Mouse (Mus musculus) right cerebral cortex, postnatal 25 days (tissue): Measurements from ENCODE around the gene Ugt1a6a.
"Not testable (repeated sequence)": the region's sequence is repeated elsewhere in the genome, so short reads cannot be mapped to it uniquely, and the experiment has no call there.

Experiments
- DNase-seq: peaks from one replicate; pipeline ENCODE4 v3.0.0; 2022

Gene Ugt1a6a

DNA sequence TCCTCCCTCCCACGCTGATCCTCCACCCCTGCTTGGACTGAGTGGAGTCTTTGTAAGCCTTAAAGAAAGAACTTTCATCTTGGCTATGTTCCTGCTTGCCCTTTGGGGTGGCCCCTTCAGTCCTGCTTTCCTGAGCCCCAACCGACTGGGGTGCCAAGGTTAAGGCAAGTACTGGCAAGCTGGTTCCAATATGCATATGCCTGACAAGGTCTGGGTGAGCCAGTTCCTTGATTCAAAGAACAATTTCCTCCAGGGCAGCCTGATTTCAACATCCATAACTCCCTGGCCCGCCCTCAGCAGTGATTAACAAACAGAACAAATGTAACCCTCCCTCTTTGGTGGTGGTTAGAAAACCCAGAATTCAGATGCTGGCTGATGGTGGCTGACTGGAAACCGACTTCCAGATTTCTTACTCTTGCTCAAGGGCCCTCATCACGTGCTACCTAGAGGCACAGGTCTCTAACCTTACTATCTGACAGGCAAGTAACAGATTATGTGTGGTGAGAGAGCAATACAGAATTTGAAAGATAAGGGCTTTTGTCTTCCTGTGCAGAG, at the start of gene Ugt1a6a:
Gene Ugt1a6a, plus strand, starts transcription at position 353 of the 555 bp plus-strand sequence.
- not testable (repeated sequence) for DNase-seq

- no peak for DNase-seq
These were observed 48.5 kb upstream of the Ugt1a6a start for GRCm38 (mm10) chr1:88086125-88086524.

DNA sequence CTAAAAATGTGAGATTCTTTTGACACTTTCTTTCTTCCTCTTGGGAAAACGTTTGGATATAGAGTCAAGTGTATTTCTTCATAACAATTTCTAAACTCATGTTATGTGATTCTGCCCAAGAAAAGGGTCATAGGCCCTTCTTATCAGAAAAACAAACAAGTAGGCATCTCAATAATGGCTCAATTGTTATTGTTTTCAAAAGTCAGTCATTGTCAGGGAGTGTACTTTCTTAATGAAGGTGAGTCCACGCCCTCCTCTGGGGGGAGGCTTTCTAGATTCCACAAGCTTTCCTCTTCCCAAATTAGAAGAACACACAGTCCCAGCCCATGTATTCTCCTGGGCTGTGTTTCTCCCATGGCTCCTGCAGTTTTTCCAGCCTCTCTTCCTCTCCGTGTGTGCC, 47.1 kb upstream of the Ugt1a6a start, which contains the start of gene Ugt1a8:
Gene Ugt1a8, plus strand, starts transcription at position 301 of the 400 bp plus-strand sequence.
- DNase-seq = no peak

DNA sequence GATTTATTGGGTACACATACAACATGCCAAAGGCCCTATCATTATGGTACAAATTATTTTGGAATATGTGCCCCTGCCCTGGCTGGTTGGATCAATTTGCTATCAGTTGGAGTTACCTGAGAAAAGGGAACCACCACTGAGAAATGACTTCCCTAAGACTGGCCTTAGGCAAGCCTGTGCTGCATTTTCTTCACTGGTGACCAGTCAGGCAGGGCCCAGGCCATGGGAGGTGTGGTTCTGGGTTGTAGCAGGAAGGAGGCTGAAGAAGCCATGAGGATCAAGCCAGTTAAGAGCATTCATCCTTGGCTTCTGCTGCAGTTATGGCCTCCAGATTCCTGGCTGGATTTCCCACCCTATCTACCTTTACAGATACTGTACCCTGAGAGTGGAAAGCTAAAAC, 42.3 kb upstream of the Ugt1a6a start:
- DNase-seq = no peak

GRCm38 (mm10) chr1:88094270-88094676, 40.3 kb upstream of the Ugt1a6a start:
- DNase-seq = not testable (repeated sequence)

- no peak for DNase-seq
These were observed 39.6 kb upstream of the Ugt1a6a start, which contains the start of gene Ugt1a7c for GRCm38 (mm10) chr1:88094941-88095492. Gene Ugt1a7c, plus strand, starts transcription at chr1:88095062.

GRCm38 (mm10) chr1:88098546-88098945, 36.1 kb upstream of the Ugt1a6a start:
- not testable (repeated sequence) for DNase-seq

DNA sequence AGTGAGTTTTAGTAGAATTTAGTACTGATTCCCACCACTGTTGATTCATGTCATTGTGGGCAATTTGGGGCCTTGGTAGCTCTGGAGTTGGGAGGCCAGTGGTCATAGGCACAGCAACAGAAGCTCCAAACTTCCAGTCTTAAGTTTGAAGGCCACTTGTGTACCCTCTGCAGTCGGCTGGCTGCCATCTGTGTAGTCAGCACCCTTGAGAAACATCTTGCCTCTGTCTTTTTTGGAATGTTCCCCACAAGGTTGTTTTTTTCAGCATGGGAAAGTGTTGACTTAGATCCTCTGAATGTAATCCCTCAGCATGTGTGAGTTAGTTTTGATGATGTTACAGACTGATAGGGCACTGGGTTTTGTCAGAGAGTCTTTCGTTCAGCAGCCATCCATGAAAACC, 34.9 kb upstream of the Ugt1a6a start:
- not testable (repeated sequence) for DNase-seq

GRCm38 (mm10) chr1:88103019-88103418, 31.6 kb upstream of the Ugt1a6a start, which contains the start of gene Ugt1a6b:
Gene Ugt1a6b, plus strand, starts transcription at chr1:88103252.
- DNase-seq = not testable (repeated sequence)

DNA sequence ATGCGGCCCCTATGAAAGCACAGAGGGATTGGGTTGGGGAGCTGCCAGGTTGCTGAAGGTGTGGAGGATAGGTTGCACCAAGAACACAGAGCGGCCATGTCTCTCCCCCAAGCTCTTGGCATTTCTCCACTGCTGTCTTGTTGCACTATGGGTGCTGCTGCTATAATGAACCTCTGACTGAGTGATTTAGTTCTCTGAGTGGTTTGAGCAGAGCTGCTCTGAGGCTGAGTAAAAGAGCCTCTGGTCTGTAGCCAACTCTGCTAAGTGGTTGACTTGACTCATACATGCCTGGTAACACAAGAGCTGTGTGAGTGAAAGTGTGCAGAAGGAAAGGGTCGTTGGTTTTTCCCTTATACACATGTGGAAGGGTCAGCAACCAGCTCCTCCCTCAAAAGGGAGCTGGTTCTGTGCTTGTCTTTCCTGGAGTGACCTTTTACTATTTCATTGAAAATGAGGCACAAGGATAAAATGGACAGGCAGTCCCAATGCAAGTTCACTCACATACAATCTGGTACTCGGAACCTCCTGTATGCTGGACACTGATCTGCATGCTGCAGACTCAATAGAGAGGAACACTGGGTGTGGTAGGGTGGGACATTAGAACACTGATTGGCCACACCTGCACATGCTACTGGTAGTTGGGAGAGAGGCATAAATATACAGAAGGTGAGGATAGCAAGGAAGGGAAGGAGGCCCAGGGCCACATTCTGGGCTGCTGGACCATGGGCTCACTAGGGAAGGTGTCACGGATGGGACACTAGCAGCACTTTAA, 30.7 kb upstream of the Ugt1a6a start:
- not testable (repeated sequence) for DNase-seq

- DNase-seq = no peak
These were observed 29.8 kb upstream of the Ugt1a6a start for GRCm38 (mm10) chr1:88104667-88105430.

DNA sequence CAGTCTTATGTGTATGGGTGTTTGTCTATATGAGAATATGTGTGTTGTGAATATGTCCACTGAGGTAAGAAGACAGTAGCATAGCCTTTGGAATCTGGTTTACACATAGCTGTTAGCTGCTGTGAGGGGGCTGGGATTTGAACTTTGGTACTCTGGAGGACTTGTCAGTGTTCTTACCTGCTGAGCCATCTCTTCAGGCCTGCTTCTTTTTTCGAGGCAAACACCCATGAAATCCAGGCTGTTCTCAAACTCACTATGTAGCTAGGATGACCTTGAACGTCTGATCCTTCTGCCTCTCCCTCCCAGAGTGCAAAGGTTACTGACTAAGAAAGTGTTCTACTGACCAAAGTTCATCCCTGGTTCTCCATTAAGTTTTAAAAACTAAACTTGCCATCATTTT, 29.0 kb upstream of the Ugt1a6a start:
- no peak for DNase-seq

GRCm38 (mm10) chr1:88109027-88109557, 25.5 kb upstream of the Ugt1a6a start:
- DNase-seq = not testable (repeated sequence)

DNA sequence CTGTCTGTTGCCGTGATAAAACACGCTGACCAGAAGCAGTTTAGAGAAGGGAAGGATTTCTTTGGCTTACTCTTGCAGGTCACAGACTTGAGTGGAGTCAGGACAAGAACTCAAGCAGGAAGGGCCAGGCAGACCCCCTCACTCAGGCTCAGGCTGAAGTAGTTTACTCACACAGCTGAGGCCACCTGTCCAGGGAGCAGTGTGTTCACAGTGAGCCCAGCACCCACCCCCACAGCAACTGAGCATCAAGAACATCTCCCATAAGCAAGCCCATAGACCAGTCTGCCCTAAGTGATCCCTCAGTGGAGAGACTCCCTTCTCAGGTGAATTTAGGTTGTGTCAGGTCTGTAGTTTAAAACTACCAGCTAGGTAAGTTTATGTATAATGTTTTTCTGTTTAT, 25.0 kb upstream of the Ugt1a6a start:
- DNase-seq = not testable (repeated sequence)

DNA sequence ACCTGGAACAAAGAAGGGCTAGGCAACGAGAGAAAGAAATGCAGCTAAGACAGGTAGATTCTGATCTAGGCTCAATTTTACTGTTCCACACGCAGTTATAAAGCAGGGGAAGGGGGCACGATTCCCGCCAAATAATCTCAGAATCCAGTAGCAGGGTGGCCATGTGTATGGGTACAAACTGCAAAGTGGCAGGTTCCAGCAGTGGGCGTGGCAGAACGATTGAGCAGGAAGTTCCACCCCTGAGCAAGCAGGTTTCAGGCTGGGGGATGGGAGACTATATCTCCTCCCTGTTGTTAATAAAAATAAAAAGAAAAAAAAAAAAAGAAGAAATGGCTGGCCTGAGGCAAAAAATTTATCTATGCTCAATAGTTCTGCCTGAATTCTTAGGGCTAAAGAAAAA, 21.8 kb upstream of the Ugt1a6a start:
- not testable (repeated sequence) for DNase-seq

DNA sequence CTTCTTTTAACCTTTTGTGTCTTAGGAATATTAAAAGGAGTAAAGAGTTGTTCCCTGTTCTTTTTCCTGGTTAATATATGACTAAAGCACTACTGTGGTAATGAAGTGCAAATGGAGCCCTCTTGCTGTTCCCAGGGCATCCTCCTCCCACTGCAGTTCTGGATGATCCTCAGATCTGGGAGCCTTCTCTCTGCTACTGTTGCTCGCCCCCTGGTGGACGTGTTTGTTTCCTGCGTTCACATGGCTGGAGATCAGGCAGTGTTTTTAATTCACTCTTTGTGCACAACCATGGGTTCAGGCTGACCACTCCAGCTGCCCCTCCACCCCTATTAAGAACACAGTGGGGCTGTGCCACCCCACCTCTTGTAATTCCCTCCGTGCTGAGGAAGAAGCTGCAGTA, 14.1 kb upstream of the Ugt1a6a start:
- not testable (repeated sequence) for DNase-seq

DNA sequence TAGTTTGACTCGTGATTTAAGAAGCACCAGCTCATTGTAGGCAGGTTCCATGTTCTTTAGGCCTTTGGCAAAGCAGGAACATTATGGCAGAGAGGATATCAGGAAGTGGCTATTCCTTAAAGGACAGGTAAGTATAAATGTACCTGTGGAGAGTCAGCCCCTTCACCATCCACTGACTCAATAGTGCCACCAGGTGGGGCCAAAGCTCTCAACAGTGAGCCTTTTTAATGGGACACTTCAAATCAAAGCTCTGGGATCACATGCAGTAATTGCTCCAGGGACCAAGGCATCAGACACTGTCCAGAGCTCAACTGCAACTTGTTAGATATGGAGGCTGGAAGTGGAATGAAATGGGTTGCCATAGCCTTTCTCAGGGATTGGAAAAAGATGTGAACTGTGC, 13.1 kb upstream of the Ugt1a6a start:
- DNase-seq = not testable (repeated sequence)

GRCm38 (mm10) chr1:88125827-88126360, 8.7 kb upstream of the Ugt1a6a start:
- DNase-seq = not testable (repeated sequence)

DNA sequence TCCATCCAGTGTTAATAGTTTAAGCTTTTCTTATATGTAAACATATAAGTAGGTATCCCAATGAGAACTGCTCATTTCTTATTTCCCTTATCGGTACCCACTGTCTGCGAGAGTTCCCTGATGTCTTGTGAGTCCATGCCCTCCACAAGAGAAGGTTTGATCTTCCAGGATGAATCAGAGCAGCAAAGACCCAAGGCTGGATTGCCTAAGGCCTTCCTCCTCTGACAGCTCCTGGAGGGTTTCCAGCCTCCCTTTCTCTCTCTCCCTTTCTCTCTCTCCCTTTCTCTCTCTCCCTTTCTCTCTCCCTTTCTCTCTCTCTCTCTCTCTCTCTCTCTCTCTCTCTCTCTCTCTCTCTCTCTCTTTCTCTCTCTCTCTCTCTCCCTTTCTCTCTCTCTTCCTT, 5.5 kb upstream of the Ugt1a6a start:
- DNase-seq = not testable (repeated sequence)

DNA sequence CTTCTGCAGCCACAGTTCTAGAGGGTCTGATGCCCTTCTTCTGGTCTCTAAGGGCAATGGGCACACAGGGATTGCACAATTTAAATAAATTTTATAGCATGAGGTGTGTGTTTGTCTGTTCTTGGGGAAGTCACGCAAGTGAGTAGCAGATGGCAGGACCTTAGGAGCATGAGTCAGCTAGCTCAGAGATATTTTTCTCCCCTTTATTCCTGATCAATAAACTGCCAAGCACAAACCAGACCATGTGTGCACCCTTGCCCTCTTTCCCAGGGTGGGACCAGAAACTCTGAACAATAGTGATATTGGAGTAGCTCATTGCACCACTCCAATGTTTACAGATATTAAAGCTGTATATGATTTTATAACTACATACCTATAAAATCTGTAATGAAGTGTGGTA, 4.4 kb upstream of the Ugt1a6a start:
- not testable (repeated sequence) for DNase-seq

- no peak for DNase-seq
These were observed 627 bp upstream of the Ugt1a6a start for GRCm38 (mm10) chr1:88133908-88134456.
